8 mouse cellular contexts compared by ENCODE assay signal in the genomic region with DNA sequence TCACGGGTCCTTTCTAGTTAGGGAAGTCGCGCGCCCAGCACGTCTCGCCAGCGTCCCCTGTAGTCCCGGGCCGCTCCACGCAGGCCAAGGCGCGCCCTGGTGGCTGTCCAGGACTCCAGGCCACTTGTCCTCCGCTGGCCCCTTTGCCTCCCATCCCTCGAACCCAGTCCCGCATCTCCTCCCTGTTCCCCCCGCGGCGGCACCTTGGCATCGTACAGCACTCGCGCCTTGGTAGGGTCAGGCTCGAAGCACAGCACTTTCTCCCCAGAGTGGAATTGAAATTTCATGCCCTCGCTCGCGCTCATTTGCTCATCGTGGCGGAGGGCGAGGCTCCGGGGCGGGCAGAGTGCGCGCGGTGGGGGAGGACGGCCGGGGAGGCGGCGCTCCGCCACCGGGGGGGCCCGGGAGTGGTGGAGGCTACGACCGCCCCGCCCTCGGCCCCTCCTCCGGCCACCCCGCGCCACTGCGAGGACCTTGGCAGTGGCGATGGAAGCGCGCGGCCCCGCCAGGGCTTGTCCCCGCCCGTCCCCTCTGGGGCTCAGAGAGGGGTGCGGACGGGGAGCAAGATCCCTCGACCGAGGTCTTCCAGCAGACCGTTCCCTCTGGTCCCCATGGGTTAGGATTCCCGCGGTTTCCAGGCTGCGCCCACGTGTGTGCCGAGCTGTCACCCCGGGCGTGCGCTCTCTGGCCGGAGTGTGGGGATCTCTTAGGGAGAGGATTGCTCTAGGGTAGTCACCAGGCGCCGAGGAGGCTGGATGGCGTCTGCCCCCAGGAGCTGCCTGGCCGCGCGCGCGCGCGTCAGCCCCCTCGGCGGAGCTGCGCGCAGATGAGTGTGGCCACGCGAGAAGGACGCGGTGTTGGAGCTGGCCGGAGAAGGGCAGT. TPM values are rescaled to one million over a fixed set of nuclear protein-coding genes. Genes with fewer than 3 reads are reported as not detected.
A peak's percentile ranks its signal among the peaks of the same experiment; 100 is the strongest.
DNase-seq lines count a peak whose midpoint lies in the region; ATAC-seq lines count a peak whose summit lies in the region.

A gene (minus strand): TSS at position 374 of the 882 bp plus-strand sequence.

- peaks cover 17% of the 10 kb centered on the region for H3K36me3 ChIP-seq in hindbrain, embryonic 10.5 days
- H3K36me3 ChIP-seq in lung, embryonic 16.5 days (ENCODE audit: control insufficient read depth, insufficient read depth, low read length): no peaks in the 10 kb centered on the region

- H3K4me2 ChIP-seq in lung, embryonic 16.5 days (ENCODE audit: low read depth, low read length): peak within 1 kb of the TSS; percentile 77

- H3K4me3 ChIP-seq in hindbrain, embryonic 10.5 days: peak within 1 kb of the TSS; percentile 59
- H3K4me3 ChIP-seq in lung, embryonic 16.5 days (ENCODE audit: low read length): peak within 1 kb of the TSS; percentile 64

- no peaks in the 10 kb centered on the region for H3K9me3 ChIP-seq in hindbrain, embryonic 10.5 days
- H3K9me3 ChIP-seq in lung, embryonic 16.5 days (ENCODE audit: control insufficient read depth, low read length): no peaks in the 10 kb centered on the region; the same call in 1 of the 2 replicates

- DNase-seq in MN1 (ENCODE audit: low spot score): peak; percentile 87
- DNase-seq in cerebellum, adult 9-10 months: peak; percentile 84
- DNase-seq in frontal cortex, adult 2 months (ENCODE audit: extremely low spot score in 1 of 2, low spot score in 1 of 2): peak; percentile 59 to 70
- DNase-seq in hindbrain, embryonic 10.5 days (ENCODE audit: low spot score): peak; percentile 84
- DNase-seq in layer of hippocampus, adult 9-11 months: peak; percentile 75
- DNase-seq in ovary, adult 18-20 months (ENCODE audit: low spot score): peak; percentile 74
- peak; percentile 69 for DNase-seq in thymus, postnatal 0 days (ENCODE audit: low spot score)

- peak within 1 kb of the TSS; percentile 75 for H3K9ac ChIP-seq in lung, embryonic 16.5 days (ENCODE audit: low read length)

- no peaks in the 10 kb centered on the region for H3K4me1 ChIP-seq in hindbrain, embryonic 10.5 days (replicated peaks)
- no peaks in the 10 kb centered on the region for H3K4me1 ChIP-seq in lung, embryonic 16.5 days (replicated peaks; ENCODE audit: control insufficient read depth, insufficient read depth, low read length)

- peaks cover 28% of the 10 kb centered on the region for H3K27me3 ChIP-seq in hindbrain, embryonic 10.5 days (ENCODE audit: insufficient read depth, poor library complexity, severe bottlenecking)
- no peaks in the 10 kb centered on the region for H3K27me3 ChIP-seq in lung, embryonic 16.5 days (ENCODE audit: control insufficient read depth, insufficient read depth, low read depth, low read length)

- peak within 1 kb of the TSS; percentile 91 for H3K27ac ChIP-seq in hindbrain, embryonic 10.5 days
- peak within 1 kb of the TSS; percentile 98 for H3K27ac ChIP-seq in lung, embryonic 16.5 days (ENCODE audit: low read length)

- ATAC-seq in lung, embryonic 16.5 days (ENCODE audit: low read depth): peak; percentile 94

- WGBS in hindbrain, embryonic 10.5 days: 21% methylated on average over 86 of the region's 88 CpGs
- WGBS in lung, embryonic 16.5 days: 15% methylated on average over 64 of the region's 88 CpGs

RNA-seq across cellular contexts. Expression of the gene that starts here (rescaled TPM):
- polyA plus RNA-seq in frontal cortex, adult 2 months (2012; rRNA removed): 19.1 and 19.5 TPM in 2 replicates
- polyA plus RNA-seq in hindbrain, embryonic 10.5 days (2016; fragmentation: Nextera tagmentation; extraction: Ambion mirVana): 23.9 and 26.5 TPM in 2 replicates
- polyA plus RNA-seq in lung, embryonic 16.5 days (2015; fragmentation: Nextera tagmentation; extraction: Ambion mirVana): 43.7 and 46.4 TPM in 2 replicates
- 41.7 and 42.1 TPM in 2 replicates for polyA plus RNA-seq in thymus, postnatal 0 days (2015; fragmentation: Nextera tagmentation; extraction: Ambion mirVana)

Comparison
In these comparisons a context has a peak if more than half of its experiments do, and no peak if none do; other contexts are left out.
1. Peak in every context shown above with its lines: DNase-seq, ATAC-seq, H3K4me3 ChIP-seq and H3K27ac ChIP-seq.